Mouse (Mus musculus) kidney, embryonic 16.5 days (tissue): Measurements from ENCODE around the gene Ubac1. TPM values are rescaled to one million over a fixed set of nuclear protein-coding genes. Genes with fewer than 3 reads are reported as not detected.

ENCODE experiments used
- ATAC-seq: fragments of 200-750 bp; cut with Nextera tagmentation; 2 replicates; pipeline ENCODE4 v1.8.0; 2017; ENCODE audit warnings: moderate TSS enrichment; ENCODE audit not compliant: low FRiP score, low TSS enrichment
- H3K27ac ChIP-seq: fragments of 300-500 bp; sonication (generic); 2 replicates; pipeline ENCODE4 v1.5.1; 2014; ENCODE audit warnings: low read length
- H3K27me3 ChIP-seq: fragments of 300-500 bp; sonication (generic); 2 replicates; pipeline ENCODE4 v1.6.1; 2014; ENCODE audit warnings: low read length, control low read depth, mixed read lengths; ENCODE audit not compliant: insufficient read depth
- H3K36me3 ChIP-seq: fragments of 300-500 bp; sonication (generic); 2 replicates; pipeline ENCODE4 v1.6.1; 2014; ENCODE audit warnings: low read length, control low read depth, mixed read lengths; ENCODE audit not compliant: insufficient read depth
- H3K4me1 ChIP-seq: fragments of 300-500 bp; sonication (generic); 2 replicates; pipeline ENCODE4 v1.6.1; 2014; ENCODE audit warnings: low read length, control low read depth, mixed read lengths; ENCODE audit not compliant: insufficient read depth
- H3K4me2 ChIP-seq: fragments of 300-500 bp; sonication (generic); replicated peaks from 2 replicates; pipeline ENCODE4 v1.6.1; 2014; ENCODE audit warnings: low read depth, low read length
- H3K4me3 ChIP-seq: fragments of 300-500 bp; sonication (generic); 2 replicates; pipeline ENCODE4 v1.5.1; 2014; ENCODE audit warnings: mild to moderate bottlenecking, low read length
- H3K9ac ChIP-seq: fragments of 300-500 bp; sonication (generic); replicated peaks from 2 replicates; pipeline ENCODE4 v1.6.1; 2014; ENCODE audit warnings: low read length
- H3K9me3 ChIP-seq: fragments of 300-500 bp; sonication (generic); 2 replicates; pipeline ENCODE4 v1.6.1; 2016; ENCODE audit warnings: low read length, control low read depth
- WGBS: fragments of 180-500 bp; shearing (Covaris S2); extraction: QIAGEN DNeasy Blood & Tissue Kit; methylation state at CpG from one replicate; pipeline ENCODE4 v1.1.7; 2014; 5-methylcytosine and 5-hydroxymethylcytosine counted together
- polyA plus RNA-seq: library from polyadenylated mRNA; unstranded; fragments of >200 nt; fragmentation: Nextera tagmentation; extraction: Ambion mirVana; gene quantifications from 2 replicates; pipeline ENCODE4 v1.2.1, GENCODE M21; 2015

Ubac1 gene
- polyA plus RNA-seq, 1 experiment from 2014 or later = 88.5 TPM

DNA sequence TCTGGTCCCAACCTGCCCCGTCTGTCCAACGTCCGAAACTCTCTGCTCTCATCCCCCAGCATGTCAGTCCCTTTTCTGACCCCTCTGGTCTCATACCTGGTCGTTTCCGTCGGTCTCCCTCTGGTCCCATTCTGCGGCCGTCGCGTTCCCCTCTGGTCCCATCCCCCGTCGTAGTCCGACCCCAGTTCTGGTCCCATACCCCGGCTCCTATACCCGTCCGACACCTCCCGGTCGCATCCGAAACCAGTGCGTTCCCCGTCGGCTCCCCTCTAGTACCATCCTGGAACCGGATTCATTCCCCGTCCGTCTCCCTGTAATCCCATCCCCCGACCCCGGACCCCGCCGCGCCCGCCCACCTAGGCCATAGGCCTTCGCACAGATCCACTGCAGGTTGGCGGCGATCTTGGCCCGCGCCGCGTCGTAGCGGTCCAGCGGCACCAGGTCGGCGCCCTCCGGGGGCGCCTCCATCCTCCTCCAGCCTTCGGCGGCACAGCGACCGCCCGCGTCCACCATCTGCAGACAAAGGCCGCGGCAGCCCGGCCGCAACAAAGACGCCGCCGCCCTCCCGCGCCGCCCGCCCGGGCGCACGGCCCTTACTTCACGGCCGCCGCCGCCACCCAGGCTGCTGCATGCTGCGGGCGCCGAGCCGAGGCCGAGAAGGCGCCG, 39.0 kb downstream of the Ubac1 start:
- Histone ChIP-seq H3K4me1 (peaks cover 52% of the 10 kb centered on the region), H3K36me3 (no peaks in the 10 kb centered on the region), H3K27ac (peak overlapping the region; percentile 82), H3K9ac (peak overlapping the region; percentile 94), H3K27me3 (no peaks in the 10 kb centered on the region), H3K9me3 (no peaks in the 10 kb centered on the region), H3K4me2 (peak overlapping the region; percentile 93), H3K4me3 (peak overlapping the region; percentile 93)
- ATAC-seq = peak; percentile 26
- under 1% methylated on average over 64 of the region's 76 CpGs for WGBS

DNA sequence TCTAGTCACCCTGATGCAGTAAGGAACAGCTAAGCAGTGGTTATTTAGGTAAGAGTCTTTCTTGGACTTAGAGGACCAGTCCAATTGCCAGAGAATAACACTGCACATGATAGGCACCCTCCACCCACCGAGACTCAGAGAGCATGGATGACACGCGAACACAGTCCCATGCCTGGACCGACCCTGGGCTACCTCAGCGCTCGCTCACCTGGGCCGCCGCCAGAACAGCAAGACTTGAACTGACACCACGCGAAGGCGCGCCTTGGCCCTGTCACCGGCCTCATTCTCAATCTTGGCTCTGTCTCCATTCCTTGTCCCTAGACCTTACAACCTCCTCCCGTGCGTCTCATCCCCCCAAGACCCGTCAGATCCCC, 39.5 kb downstream of the Ubac1 start:
- ATAC-seq = no peak
- no peaks in the 10 kb centered on the region for H3K36me3 ChIP-seq
- peak overlapping the region; percentile 93 for H3K4me2 ChIP-seq
- no peaks in the 10 kb centered on the region for H3K9me3 ChIP-seq
- peak overlapping the region; percentile 94 for H3K9ac ChIP-seq
- peak overlapping the region; percentile 93 for H3K4me3 ChIP-seq
- WGBS = 0% methylated on average over 16 of the region's 16 CpGs
- H3K4me1 ChIP-seq = peaks cover 53% of the 10 kb centered on the region
- no peaks in the 10 kb centered on the region for H3K27me3 ChIP-seq
- no peak overlapping the region for H3K27ac ChIP-seq

DNA sequence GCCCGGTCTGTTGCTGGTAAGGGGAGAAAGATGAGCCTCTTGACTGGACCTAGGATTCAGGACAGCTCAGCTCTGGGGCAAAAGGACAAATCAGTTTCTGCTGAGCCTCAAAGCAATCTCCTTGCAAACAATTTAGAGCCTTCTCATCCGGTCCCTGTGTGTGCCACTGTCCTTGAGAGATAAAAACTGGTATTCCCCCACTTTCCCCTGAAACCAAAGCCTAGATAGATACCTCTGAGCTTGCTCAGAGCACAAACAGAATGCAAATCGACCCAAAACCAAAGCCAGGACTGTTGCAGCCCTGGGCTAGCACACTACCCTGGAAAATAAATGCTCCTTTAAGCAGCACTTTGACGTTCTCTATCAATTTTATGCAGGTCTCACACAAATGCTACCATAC, 42.5 kb downstream of the Ubac1 start:
- H3K27ac ChIP-seq = no peak overlapping the region
- H3K36me3 ChIP-seq = no peaks in the 10 kb centered on the region
- no peak for ATAC-seq
- H3K9ac ChIP-seq = no peak overlapping the region
- H3K4me3 ChIP-seq = no peak overlapping the region
- no peak overlapping the region for H3K4me2 ChIP-seq
- H3K27me3 ChIP-seq = no peaks in the 10 kb centered on the region
- no peaks in the 10 kb centered on the region for H3K9me3 ChIP-seq
- H3K4me1 ChIP-seq = peaks cover 48% of the 10 kb centered on the region
- 78% methylated on average over 4 of the region's 4 CpGs for WGBS

DNA sequence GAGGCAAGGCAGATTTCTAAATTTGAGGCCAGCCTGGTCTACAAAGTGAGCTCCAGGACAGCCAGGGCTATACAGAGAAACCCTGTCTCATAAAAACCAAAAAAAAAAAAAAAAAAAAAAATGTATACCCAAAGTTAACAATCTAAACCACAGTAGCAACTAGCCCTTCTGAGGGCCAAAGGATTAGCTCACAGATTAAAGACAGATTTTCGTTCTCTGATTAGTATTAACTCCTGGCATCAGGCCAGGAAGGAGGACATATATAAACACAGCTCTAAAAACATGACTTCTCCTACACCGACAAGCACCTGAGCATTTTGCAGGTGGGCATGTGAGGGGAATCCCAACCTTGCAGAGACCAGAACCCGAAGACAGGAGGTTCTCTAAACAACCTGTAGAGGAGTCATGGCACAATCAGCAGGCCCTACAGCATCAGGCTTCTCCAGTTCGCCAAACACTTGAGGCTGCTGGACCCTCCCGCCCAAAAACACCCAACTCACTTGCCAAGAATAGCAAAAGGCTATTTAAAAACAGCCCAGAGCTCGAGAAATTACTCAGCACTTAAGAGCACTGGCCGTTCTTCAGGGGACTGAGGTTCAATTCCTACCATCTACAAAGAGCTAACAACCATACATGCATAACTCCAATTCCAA, 43.8 kb downstream of the Ubac1 start:
- H3K9ac ChIP-seq = no peak overlapping the region
- H3K27me3 ChIP-seq = no peaks in the 10 kb centered on the region
- no peak overlapping the region for H3K27ac ChIP-seq
- H3K9me3 ChIP-seq = no peaks in the 10 kb centered on the region
- 53% methylated on average over 7 of the region's 7 CpGs for WGBS
- ATAC-seq = no peak
- no peak overlapping the region for H3K4me2 ChIP-seq
- no peak overlapping the region for H3K4me3 ChIP-seq
- H3K36me3 ChIP-seq = 0 out of 2 replicates have a peak, but pooled peaks cover 1% of the 10 kb centered on the region
- H3K4me1 ChIP-seq = peaks cover 49% of the 10 kb centered on the region

DNA sequence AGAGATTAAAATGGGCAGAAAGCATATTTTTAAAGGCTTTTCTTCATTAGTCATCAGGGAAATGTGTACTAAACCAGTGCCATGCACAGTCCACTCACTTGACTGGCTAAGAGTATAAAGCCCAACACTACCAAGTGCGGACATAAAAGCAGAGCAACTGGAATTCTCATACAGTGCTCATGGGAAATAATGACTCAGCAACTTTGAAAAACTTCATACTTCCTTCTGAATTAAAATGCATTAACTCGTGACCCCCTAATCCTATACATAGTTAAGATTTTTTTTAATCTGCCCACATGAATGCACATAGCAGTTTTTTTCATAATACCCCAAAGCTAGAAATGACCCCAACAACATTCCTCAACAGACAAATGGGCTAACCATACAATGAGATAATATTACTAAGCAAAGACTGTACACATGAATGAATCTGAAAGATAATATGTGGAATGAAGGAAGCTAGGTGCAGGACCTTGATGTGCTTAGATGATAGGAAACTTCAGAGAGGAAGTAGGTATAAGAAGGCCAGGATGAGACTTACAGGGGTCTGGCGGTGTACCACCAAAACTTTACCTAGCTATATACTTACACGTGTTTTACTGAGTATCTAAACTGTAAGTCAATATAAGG, 46.3 kb downstream of the Ubac1 start:
- Histone ChIP-seq H3K36me3 (0 out of 2 replicates have a peak, but pooled peaks cover 3% of the 10 kb centered on the region), H3K4me1 (peaks cover 36% of the 10 kb centered on the region), H3K4me3 (no peak overlapping the region), H3K27me3 (no peaks in the 10 kb centered on the region), H3K9me3 (no peaks in the 10 kb centered on the region), H3K27ac (no peak overlapping the region), H3K4me2 (no peak overlapping the region), H3K9ac (no peak overlapping the region)
- WGBS = 86% methylated on average over 4 of the region's 4 CpGs
- ATAC-seq = no peak

DNA sequence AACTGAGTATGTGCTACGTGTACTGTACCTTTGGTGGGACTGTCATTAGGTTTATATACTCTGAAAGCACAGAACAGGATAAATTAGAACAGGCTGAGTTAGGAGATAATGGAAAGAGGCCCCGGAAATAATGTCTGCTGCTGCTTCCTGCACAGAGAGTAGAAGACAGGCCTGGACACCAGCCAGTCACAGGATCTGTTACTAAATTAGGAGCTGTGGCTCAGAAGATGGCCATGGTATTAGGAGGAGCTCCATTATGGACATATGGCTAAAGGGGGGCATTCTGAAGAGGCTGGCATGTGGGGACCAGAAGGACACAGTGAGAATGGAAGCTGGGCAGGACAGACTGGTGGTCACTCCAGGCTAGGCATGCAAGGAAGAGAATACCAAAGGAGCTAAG, 51.1 kb downstream of the Ubac1 start:
- H3K9ac ChIP-seq = no peak overlapping the region
- H3K4me3 ChIP-seq = no peak overlapping the region
- H3K27me3 ChIP-seq = no peaks in the 10 kb centered on the region
- peaks cover 12% of the 10 kb centered on the region; the same call in 1 of the 2 replicates for H3K36me3 ChIP-seq
- no peak overlapping the region for H3K27ac ChIP-seq
- no peak overlapping the region for H3K4me2 ChIP-seq
- ATAC-seq = no peak
- H3K9me3 ChIP-seq = no peaks in the 10 kb centered on the region
- WGBS = 74% methylated on average over 2 of the region's 2 CpGs
- H3K4me1 ChIP-seq = peaks cover 11% of the 10 kb centered on the region

DNA sequence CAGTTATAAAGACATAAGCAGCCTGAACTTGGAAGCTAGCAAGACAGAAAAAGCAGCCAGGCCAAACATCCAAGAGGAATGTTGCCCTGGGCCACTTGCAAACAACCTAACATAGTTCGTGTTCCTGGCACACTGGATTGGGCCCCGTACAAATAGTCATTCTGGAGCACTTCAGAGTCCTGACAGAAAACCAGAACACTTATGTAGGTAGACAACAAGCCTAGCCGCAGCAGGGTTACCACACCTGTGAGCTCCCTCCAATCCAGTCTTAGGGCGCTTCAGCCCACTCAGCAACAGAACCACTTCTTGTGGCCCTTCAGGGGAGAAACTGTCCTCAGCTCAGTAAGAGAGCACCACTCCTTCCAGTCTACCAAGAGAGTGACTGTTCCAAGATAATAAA, 52.2 kb downstream of the Ubac1 start:
- no peak for ATAC-seq
- Histone ChIP-seq H3K4me3 (no peak overlapping the region), H3K4me1 (peaks cover 11% of the 10 kb centered on the region), H3K9me3 (no peaks in the 10 kb centered on the region), H3K4me2 (no peak overlapping the region), H3K9ac (no peak overlapping the region), H3K27me3 (no peaks in the 10 kb centered on the region), H3K27ac (no peak overlapping the region), H3K36me3 (peaks cover 21% of the 10 kb centered on the region)
- 89% methylated on average over 4 of the region's 4 CpGs for WGBS

DNA sequence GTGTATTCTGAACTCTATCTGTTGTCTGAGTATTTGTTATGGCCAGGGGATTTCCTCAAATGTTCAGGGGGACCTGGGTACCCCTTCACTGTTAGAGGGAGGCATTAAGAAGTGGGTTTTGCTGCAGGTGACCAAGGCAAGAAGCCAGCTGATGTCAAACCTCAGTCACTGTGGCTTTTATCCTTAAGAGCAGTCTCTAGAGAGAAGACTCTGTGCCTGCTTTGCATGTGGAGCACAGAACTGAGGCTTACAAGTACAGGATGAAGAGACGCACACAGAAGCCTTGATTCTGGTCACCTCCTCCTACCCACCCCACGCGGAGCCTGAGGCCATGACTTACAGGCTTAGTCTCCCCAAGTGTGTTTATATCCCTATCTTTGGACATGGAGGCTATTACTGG, 72.3 kb downstream of the Ubac1 start:
- H3K27me3 ChIP-seq = no peaks in the 10 kb centered on the region
- H3K27ac ChIP-seq = no peak overlapping the region
- no peaks in the 10 kb centered on the region for H3K4me1 ChIP-seq
- H3K9ac ChIP-seq = no peak overlapping the region
- no peak for ATAC-seq
- WGBS = 88% methylated on average over 3 of the region's 3 CpGs
- no peak overlapping the region for H3K4me2 ChIP-seq
- H3K4me3 ChIP-seq = no peak overlapping the region
- peaks cover 32% of the 10 kb centered on the region for H3K36me3 ChIP-seq
- no peaks in the 10 kb centered on the region for H3K9me3 ChIP-seq
